Mouse (Mus musculus): ENCODE data around the gene Arhgef28. TPM values are rescaled to one million over a fixed set of nuclear protein-coding genes. Genes with fewer than 3 reads are reported as not detected.
"Not testable (repeated sequence)": the region's sequence is repeated elsewhere in the genome, so short reads cannot be mapped to it uniquely, and the experiment has no call there.

The Arhgef28 gene
- polyA plus RNA-seq, 1 experiment, result 1.1 TPM

DNA sequence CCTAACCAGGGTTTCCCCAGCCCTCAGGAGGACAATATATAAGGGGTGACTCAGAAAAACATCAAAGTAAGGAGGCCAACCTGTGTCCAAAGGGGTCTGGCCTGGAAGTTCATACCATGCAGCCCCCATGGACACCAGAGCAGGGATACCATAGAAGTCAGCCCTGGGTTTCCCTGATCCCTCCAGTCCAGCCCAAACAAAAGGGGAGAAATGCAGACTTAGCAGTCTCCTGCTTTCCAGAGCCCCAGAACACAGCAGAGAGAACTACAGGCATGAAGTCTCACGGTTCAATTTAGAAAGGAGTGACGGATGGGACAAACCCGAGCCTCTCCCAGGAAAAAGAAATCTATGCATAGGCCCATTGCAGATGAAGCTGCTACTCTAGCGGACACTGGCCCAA lies 91.2 kb downstream of the Arhgef28 start:
- TF ChIP-seq MAX (IDR thresholded peaks at IDR 0.05), result no peak
- TF ChIP-seq CTCF (IDR thresholded peaks at IDR 0.05; ENCODE audit: control insufficient read depth, insufficient read depth, insufficient read length), result no peak
- no peak for TF ChIP-seq CEBPB (IDR thresholded peaks at IDR 0.05; ENCODE audit: low read depth)
- TF ChIP-seq MYOG (IDR thresholded peaks at IDR 0.05; ENCODE audit: control insufficient read depth, extremely low read depth, insufficient read length), result no peak
- no peak for TF ChIP-seq MYOD1 (IDR thresholded peaks at IDR 0.05; ENCODE audit: control insufficient read depth, insufficient read length, low read depth)
- TF ChIP-seq FOSL1 (IDR thresholded peaks at IDR 0.05; ENCODE audit: insufficient read depth, low read length, poor library complexity, severe bottlenecking), result no peak
- TF ChIP-seq USF1 (IDR thresholded peaks at IDR 0.05; ENCODE audit: low read depth), result no peak
- H3K79me2 ChIP-seq (ENCODE audit: control insufficient read depth, insufficient read depth), result no peaks in the 10 kb centered on the region
- no peaks in the 10 kb centered on the region for H3K36me3 ChIP-seq (ENCODE audit: control insufficient read depth, insufficient read depth)
- H3K79me3 ChIP-seq (ENCODE audit: low read depth), result no peaks in the 10 kb centered on the region
- no peak overlapping the region for H3ac ChIP-seq (ENCODE audit: control insufficient read depth, insufficient read length, low read depth)
- no peak overlapping the region for H3K4me3 ChIP-seq (ENCODE audit: insufficient read depth, poor library complexity, severe bottlenecking)
- peaks cover 33% of the 10 kb centered on the region for H3K27me3 ChIP-seq (ENCODE audit: control insufficient read depth, insufficient read depth, insufficient read length)

DNA sequence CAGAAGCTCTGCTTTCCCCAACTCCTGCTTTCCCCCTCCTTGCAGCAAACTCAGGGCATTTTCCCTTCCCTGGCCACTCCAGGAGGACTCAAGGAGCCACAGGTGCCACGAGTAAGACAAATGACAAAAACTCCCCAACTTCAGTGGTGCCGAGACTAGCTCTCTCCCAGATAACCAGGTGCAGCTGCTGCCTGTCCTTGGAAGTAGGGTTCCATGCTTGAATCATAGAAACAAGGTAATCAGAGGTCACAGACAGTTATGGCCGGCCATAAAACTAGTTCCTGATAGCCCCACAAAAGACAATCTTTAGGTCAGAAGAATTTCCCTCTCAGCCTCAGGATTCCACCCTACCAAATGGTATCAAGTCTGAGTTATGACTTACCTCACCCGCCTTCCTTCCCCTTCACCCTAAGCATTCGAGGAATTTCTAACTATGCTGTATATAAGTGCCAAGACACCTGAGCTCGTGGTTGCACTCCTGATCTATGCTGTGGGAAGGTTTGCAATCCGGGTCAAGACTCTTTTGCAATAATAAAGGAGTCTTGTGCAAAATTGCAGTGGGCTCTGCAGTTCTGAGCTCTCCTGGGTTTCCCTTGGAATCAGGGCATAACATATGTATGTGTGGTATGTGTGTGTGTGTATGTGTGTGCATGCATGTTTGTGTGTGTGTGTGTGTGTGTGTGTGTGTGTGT lies 93.3 kb downstream of the Arhgef28 start:
- no peaks in the 10 kb centered on the region for H3K36me3 ChIP-seq (ENCODE audit: control insufficient read depth, insufficient read depth)
- H3K79me2 ChIP-seq (ENCODE audit: control insufficient read depth, insufficient read depth), result no peaks in the 10 kb centered on the region
- peaks cover 33% of the 10 kb centered on the region for H3K27me3 ChIP-seq (ENCODE audit: control insufficient read depth, insufficient read depth, insufficient read length)
- H3K4me3 ChIP-seq (ENCODE audit: insufficient read depth, poor library complexity, severe bottlenecking), result no peak overlapping the region
- H3K79me3 ChIP-seq (ENCODE audit: low read depth), result no peaks in the 10 kb centered on the region
- TF ChIP-seq FOSL1 (IDR thresholded peaks at IDR 0.05; ENCODE audit: insufficient read depth, low read length, poor library complexity, severe bottlenecking) (no peak), USF1 (IDR thresholded peaks at IDR 0.05; ENCODE audit: low read depth) (no peak), MYOG (IDR thresholded peaks at IDR 0.05; ENCODE audit: control insufficient read depth, extremely low read depth, insufficient read length) (no peak), MYOD1 (IDR thresholded peaks at IDR 0.05; ENCODE audit: control insufficient read depth, insufficient read length, low read depth) (no peak), CTCF (IDR thresholded peaks at IDR 0.05; ENCODE audit: control insufficient read depth, insufficient read depth, insufficient read length) (no peak), MAX (IDR thresholded peaks at IDR 0.05) (no peak), CEBPB (IDR thresholded peaks at IDR 0.05; ENCODE audit: low read depth) (no peak)
- no peak overlapping the region for H3ac ChIP-seq (ENCODE audit: control insufficient read depth, insufficient read length, low read depth)

DNA sequence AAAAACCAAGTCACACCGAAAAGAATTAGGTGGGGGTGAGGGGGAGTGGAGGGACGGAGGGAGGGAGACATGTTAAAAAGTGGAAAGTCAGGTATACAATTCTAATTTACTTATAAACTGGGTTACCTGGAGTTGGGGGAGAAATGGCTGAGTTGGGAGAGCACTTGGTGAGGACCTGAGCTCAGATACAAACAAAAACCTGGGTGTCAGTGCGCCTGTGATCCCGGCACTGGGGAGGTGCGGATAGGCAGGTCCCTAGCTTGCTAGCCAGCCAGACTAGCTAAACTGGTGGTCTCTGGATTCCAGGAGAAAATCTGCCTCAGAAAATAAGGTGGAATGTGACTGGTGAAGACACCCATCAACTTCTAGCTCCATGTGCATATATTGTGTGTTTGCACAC lies 94.7 kb downstream of the Arhgef28 start:
- TF ChIP-seq MYOD1 (IDR thresholded peaks at IDR 0.05; ENCODE audit: control insufficient read depth, insufficient read length, low read depth) (no peak), MAX (IDR thresholded peaks at IDR 0.05) (no peak), MYOG (IDR thresholded peaks at IDR 0.05; ENCODE audit: control insufficient read depth, extremely low read depth, insufficient read length) (no peak), FOSL1 (IDR thresholded peaks at IDR 0.05; ENCODE audit: insufficient read depth, low read length, poor library complexity, severe bottlenecking) (no peak), CTCF (IDR thresholded peaks at IDR 0.05; ENCODE audit: control insufficient read depth, insufficient read depth, insufficient read length) (no peak), USF1 (IDR thresholded peaks at IDR 0.05; ENCODE audit: low read depth) (no peak), CEBPB (IDR thresholded peaks at IDR 0.05; ENCODE audit: low read depth) (no peak)
- Histone ChIP-seq H3K27me3 (ENCODE audit: control insufficient read depth, insufficient read depth, insufficient read length) (peaks cover 22% of the 10 kb centered on the region), H3K79me2 (ENCODE audit: control insufficient read depth, insufficient read depth) (no peaks in the 10 kb centered on the region), H3K79me3 (ENCODE audit: low read depth) (no peaks in the 10 kb centered on the region), H3K36me3 (ENCODE audit: control insufficient read depth, insufficient read depth) (no peaks in the 10 kb centered on the region), H3ac (ENCODE audit: control insufficient read depth, insufficient read length, low read depth) (no peak overlapping the region), H3K4me3 (ENCODE audit: insufficient read depth, poor library complexity, severe bottlenecking) (no peak overlapping the region)

DNA sequence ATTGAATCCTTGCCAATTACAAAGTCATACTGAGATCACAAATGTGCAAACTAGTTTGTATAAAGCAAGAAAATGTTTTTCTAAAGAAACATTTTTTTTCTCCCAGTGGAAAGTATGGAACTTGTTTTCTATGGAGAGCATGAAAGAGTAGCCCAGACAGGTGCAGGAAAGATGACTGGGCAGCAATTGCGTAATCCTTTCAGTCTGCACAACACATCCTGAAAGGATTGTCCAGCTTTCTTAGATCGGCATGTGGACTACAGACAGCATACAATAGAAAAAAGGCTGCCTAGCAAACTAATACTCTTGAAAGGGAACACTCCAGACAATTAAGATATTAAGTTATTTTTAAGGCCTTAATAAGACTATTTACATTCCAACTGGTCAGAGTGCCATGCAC lies 95.2 kb downstream of the Arhgef28 start:
- H3ac ChIP-seq (ENCODE audit: control insufficient read depth, insufficient read length, low read depth), result no peak overlapping the region
- H3K79me3 ChIP-seq (ENCODE audit: low read depth), result no peaks in the 10 kb centered on the region
- H3K79me2 ChIP-seq (ENCODE audit: control insufficient read depth, insufficient read depth), result no peaks in the 10 kb centered on the region
- TF ChIP-seq CTCF (IDR thresholded peaks at IDR 0.05; ENCODE audit: control insufficient read depth, insufficient read depth, insufficient read length) (no peak), MYOD1 (IDR thresholded peaks at IDR 0.05; ENCODE audit: control insufficient read depth, insufficient read length, low read depth) (peak; percentile 45), FOSL1 (IDR thresholded peaks at IDR 0.05; ENCODE audit: insufficient read depth, low read length, poor library complexity, severe bottlenecking) (no peak), MYOG (IDR thresholded peaks at IDR 0.05; ENCODE audit: control insufficient read depth, extremely low read depth, insufficient read length) (no peak), USF1 (IDR thresholded peaks at IDR 0.05; ENCODE audit: low read depth) (no peak), CEBPB (IDR thresholded peaks at IDR 0.05; ENCODE audit: low read depth) (peak; percentile 88), MAX (IDR thresholded peaks at IDR 0.05) (no peak)
- H3K36me3 ChIP-seq (ENCODE audit: control insufficient read depth, insufficient read depth), result no peaks in the 10 kb centered on the region
- H3K27me3 ChIP-seq (ENCODE audit: control insufficient read depth, insufficient read depth, insufficient read length), result peaks cover 20% of the 10 kb centered on the region
- H3K4me3 ChIP-seq (ENCODE audit: insufficient read depth, poor library complexity, severe bottlenecking), result no peak overlapping the region

DNA sequence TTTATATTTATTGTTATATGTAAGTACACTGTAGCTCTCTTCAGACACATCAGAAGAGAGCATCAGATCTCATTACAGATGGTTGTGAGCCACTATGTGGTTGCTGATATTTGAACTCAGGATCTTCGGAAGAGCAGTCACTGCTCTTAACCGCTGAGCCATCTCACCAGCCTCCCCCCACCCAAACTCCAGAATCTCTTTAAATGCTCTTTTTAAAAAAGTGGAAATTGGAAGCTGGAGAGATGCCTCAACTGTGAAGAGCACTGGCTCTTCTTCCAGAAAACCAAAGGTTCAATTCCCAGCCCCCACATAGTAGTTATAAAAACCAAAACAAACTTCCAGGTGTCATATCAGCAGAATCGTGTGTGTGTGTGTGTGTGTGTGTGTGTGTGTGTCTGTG lies 97.8 kb downstream of the Arhgef28 start:
- H3K79me2 ChIP-seq (ENCODE audit: control insufficient read depth, insufficient read depth); H3K4me3 ChIP-seq (ENCODE audit: insufficient read depth, poor library complexity, severe bottlenecking); H3K36me3 ChIP-seq (ENCODE audit: control insufficient read depth, insufficient read depth); H3K27me3 ChIP-seq (ENCODE audit: control insufficient read depth, insufficient read depth, insufficient read length); H3ac ChIP-seq (ENCODE audit: control insufficient read depth, insufficient read length, low read depth); H3K79me3 ChIP-seq (ENCODE audit: low read depth): not testable (repeated sequence)

DNA sequence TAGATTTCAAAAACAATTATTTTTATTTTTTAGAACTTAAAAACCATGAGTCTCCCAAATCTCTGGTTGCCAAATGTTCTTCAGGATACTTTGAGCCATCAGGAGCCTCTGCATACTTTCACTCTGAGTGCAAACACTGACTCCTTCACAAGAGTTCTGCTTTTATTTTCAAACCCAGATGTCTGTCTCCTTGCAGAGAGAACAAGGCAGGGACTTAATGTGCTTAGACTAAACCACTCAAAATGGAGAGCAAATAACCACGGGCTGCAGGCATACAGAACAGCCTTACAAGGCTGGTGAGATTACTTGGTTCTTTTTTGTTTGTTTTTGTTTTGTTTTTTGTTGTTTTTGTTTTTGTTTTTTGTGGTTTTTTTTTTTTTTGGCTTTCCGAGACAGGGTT lies 98.6 kb downstream of the Arhgef28 start:
- Histone ChIP-seq H3K27me3 (ENCODE audit: control insufficient read depth, insufficient read depth, insufficient read length) (peaks cover 4% of the 10 kb centered on the region), H3ac (ENCODE audit: control insufficient read depth, insufficient read length, low read depth) (no peak overlapping the region), H3K79me3 (ENCODE audit: low read depth) (no peaks in the 10 kb centered on the region), H3K4me3 (ENCODE audit: insufficient read depth, poor library complexity, severe bottlenecking) (no peak overlapping the region), H3K79me2 (ENCODE audit: control insufficient read depth, insufficient read depth) (no peaks in the 10 kb centered on the region), H3K36me3 (ENCODE audit: control insufficient read depth, insufficient read depth) (no peaks in the 10 kb centered on the region)
- no peak for TF ChIP-seq FOSL1 (IDR thresholded peaks at IDR 0.05; ENCODE audit: insufficient read depth, low read length, poor library complexity, severe bottlenecking)
- TF ChIP-seq MYOG (IDR thresholded peaks at IDR 0.05; ENCODE audit: control insufficient read depth, extremely low read depth, insufficient read length), result no peak
- no peak for TF ChIP-seq CTCF (IDR thresholded peaks at IDR 0.05; ENCODE audit: control insufficient read depth, insufficient read depth, insufficient read length)
- no peak for TF ChIP-seq MYOD1 (IDR thresholded peaks at IDR 0.05; ENCODE audit: control insufficient read depth, insufficient read length, low read depth)
- TF ChIP-seq USF1 (IDR thresholded peaks at IDR 0.05; ENCODE audit: low read depth), result no peak
- no peak for TF ChIP-seq CEBPB (IDR thresholded peaks at IDR 0.05; ENCODE audit: low read depth)
- no peak for TF ChIP-seq MAX (IDR thresholded peaks at IDR 0.05)

All from C2C12 (cell line).